Mouse (Mus musculus): ENCODE data around the gene Hoxc12.

GRCm38 (mm10) chr15:102934897-102935296, 1.7 kb upstream of the Hoxc12 start:
- TF ChIP-seq CTCF (IDR thresholded peaks at IDR 0.05) (no peak), EP300 (IDR thresholded peaks at IDR 0.05) (no peak)

All from lung, postnatal 0 days (tissue).